Mouse (Mus musculus) lung, embryonic 15.5 days (tissue): ENCODE measurements around the gene Iqcb1. TPM values are rescaled to one million over a fixed set of nuclear protein-coding genes. Genes with fewer than 3 reads are reported as not detected.
A peak's percentile ranks its signal among the peaks of the same experiment; 100 is the strongest.
"Not testable (repeated sequence)": the region's sequence is repeated elsewhere in the genome, so short reads cannot be mapped to it uniquely, and the experiment has no call there.

ENCODE experiments used
- ATAC-seq: fragments of 200-750 bp; cut with Nextera tagmentation; 2 replicates; pipeline ENCODE4 v1.8.0; 2017; ENCODE audit warnings: moderate number of reproducible peaks, borderline replicate concordance; ENCODE audit not compliant: low FRiP score, low TSS enrichment; ENCODE audit errors: extremely low read depth
- H3K27ac ChIP-seq: fragments of 300-500 bp; sonication (generic); 2 replicates; pipeline ENCODE4 v1.5.1; 2015; ENCODE audit warnings: moderate library complexity, mild to moderate bottlenecking, inconsistent platforms
- H3K27me3 ChIP-seq: fragments of 300-500 bp; sonication (generic); 2 replicates; pipeline ENCODE4 v1.6.1; 2015; ENCODE audit warnings: inconsistent platforms
- H3K36me3 ChIP-seq: fragments of 300-500 bp; sonication (generic); 2 replicates; pipeline ENCODE4 v1.6.1; 2015; ENCODE audit warnings: inconsistent platforms
- H3K4me1 ChIP-seq: fragments of 300-500 bp; sonication (generic); 2 replicates; pipeline ENCODE4 v1.6.1; 2015; ENCODE audit warnings: inconsistent platforms
- H3K4me2 ChIP-seq: fragments of 300-500 bp; sonication (generic); 2 replicates; pipeline ENCODE4 v1.6.1; 2015; ENCODE audit warnings: inconsistent platforms, mild to moderate bottlenecking, moderate library complexity
- H3K4me3 ChIP-seq: fragments of 300-500 bp; sonication (generic); 2 replicates; pipeline ENCODE4 v1.5.1; 2015; ENCODE audit warnings: mild to moderate bottlenecking, inconsistent platforms
- H3K9ac ChIP-seq: fragments of 300-500 bp; sonication (generic); 2 replicates; pipeline ENCODE4 v1.6.1; 2015; ENCODE audit warnings: inconsistent platforms
- H3K9me3 ChIP-seq: fragments of 300-500 bp; sonication (generic); 2 replicates; pipeline ENCODE4 v1.6.1; 2016; ENCODE audit warnings: inconsistent platforms
- WGBS: fragments of 180-500 bp; shearing (Covaris S2); methylation state at CpG from one replicate; pipeline ENCODE4 v1.1.7; 2015; 5-methylcytosine and 5-hydroxymethylcytosine counted together
- polyA plus RNA-seq: library from polyadenylated mRNA; unstranded; fragments of >200 nt; fragmentation: Nextera tagmentation; extraction: Ambion mirVana; gene quantifications from 2 replicates; pipeline ENCODE4 v1.2.1, GENCODE M21; 2015

Gene Iqcb1
- polyA plus RNA-seq, 1 experiment from 2014 or later = 30.2 TPM

- no peaks in the 10 kb centered on the region for H3K27me3 ChIP-seq
- H3K9ac ChIP-seq = no peak overlapping the region
- no peak overlapping the region for H3K4me2 ChIP-seq
- 66% methylated on average over 6 of the region's 6 CpGs for WGBS
- H3K27ac ChIP-seq = no peak overlapping the region
- H3K4me1 ChIP-seq = 0 out of 2 replicates have a peak, but pooled peaks cover 4% of the 10 kb centered on the region
- no peaks in the 10 kb centered on the region for H3K36me3 ChIP-seq
- no peak overlapping the region for H3K4me3 ChIP-seq
- ATAC-seq = no peak
- no peaks in the 10 kb centered on the region for H3K9me3 ChIP-seq
Measured at GRCm38 (mm10) chr16:36820016-36820415, 8.2 kb upstream of the Iqcb1 start.

GRCm38 (mm10) chr16:36820747-36821146, 7.4 kb upstream of the Iqcb1 start:
- Histone ChIP-seq H3K4me2 (no peak overlapping the region), H3K4me1 (0 out of 2 replicates have a peak, but pooled peaks cover 4% of the 10 kb centered on the region), H3K4me3 (no peak overlapping the region), H3K27ac (no peak overlapping the region), H3K36me3 (no peaks in the 10 kb centered on the region), H3K9ac (no peak overlapping the region), H3K27me3 (no peaks in the 10 kb centered on the region), H3K9me3 (no peaks in the 10 kb centered on the region)
- ATAC-seq = no peak
- WGBS = 63% methylated on average over 3 of the region's 3 CpGs

GRCm38 (mm10) chr16:36821474-36821873, 6.7 kb upstream of the Iqcb1 start:
- Histone ChIP-seq H3K27me3 (no peaks in the 10 kb centered on the region), H3K9ac (no peak overlapping the region), H3K27ac (no peak overlapping the region), H3K4me1 (0 out of 2 replicates have a peak, but pooled peaks cover 4% of the 10 kb centered on the region), H3K4me3 (no peak overlapping the region), H3K36me3 (no peaks in the 10 kb centered on the region), H3K9me3 (no peaks in the 10 kb centered on the region), H3K4me2 (no peak overlapping the region)
- 2% methylated on average over 3 of the region's 3 CpGs for WGBS
- ATAC-seq = peak; percentile 42; the same call in 1 of the 2 replicates

- H3K4me1 ChIP-seq = peaks cover 12% of the 10 kb centered on the region
- ATAC-seq = no peak
- H3K9ac ChIP-seq = peak overlapping the region; percentile 87
- WGBS = 6% methylated on average over 11 of the region's 11 CpGs
- H3K27ac ChIP-seq = no peak overlapping the region
- peak overlapping the region; percentile 98 for H3K4me3 ChIP-seq
- H3K9me3 ChIP-seq = no peaks in the 10 kb centered on the region
- H3K36me3 ChIP-seq = no peaks in the 10 kb centered on the region
- peak overlapping the region; percentile 92 for H3K4me2 ChIP-seq
- H3K27me3 ChIP-seq = no peaks in the 10 kb centered on the region
Measured at GRCm38 (mm10) chr16:36827611-36828053, 553 bp upstream of the Iqcb1 start.

GRCm38 (mm10) chr16:36828820-36829219, 635 bp downstream of the Iqcb1 start:
- no peak overlapping the region for H3K27ac ChIP-seq
- H3K4me1 ChIP-seq = peaks cover 12% of the 10 kb centered on the region
- ATAC-seq = peak; percentile 41; the same call in 1 of the 2 replicates
- H3K36me3 ChIP-seq = no peaks in the 10 kb centered on the region
- H3K4me3 ChIP-seq = peak overlapping the region; percentile 98
- no peaks in the 10 kb centered on the region for H3K9me3 ChIP-seq
- H3K27me3 ChIP-seq = no peaks in the 10 kb centered on the region
- peak overlapping the region; percentile 92 for H3K4me2 ChIP-seq
- WGBS = 4% methylated on average over 11 of the region's 11 CpGs
- peak overlapping the region; percentile 87 for H3K9ac ChIP-seq

GRCm38 (mm10) chr16:36846894-36847293, 18.7 kb downstream of the Iqcb1 start:
- not testable (repeated sequence) for ATAC-seq, H3K9me3 ChIP-seq, H3K27ac ChIP-seq, H3K9ac ChIP-seq, H3K4me1 ChIP-seq, H3K4me2 ChIP-seq, H3K4me3 ChIP-seq, H3K27me3 ChIP-seq
- 94% methylated on average over 1 of the region's 1 CpGs for WGBS
- peaks cover 11% of the 10 kb centered on the region for H3K36me3 ChIP-seq

GRCm38 (mm10) chr16:36851202-36851601, 23.0 kb downstream of the Iqcb1 start:
- Histone ChIP-seq H3K27ac (no peak overlapping the region), H3K4me1 (no peaks in the 10 kb centered on the region), H3K36me3 (peaks cover 16% of the 10 kb centered on the region), H3K27me3 (no peaks in the 10 kb centered on the region), H3K9me3 (no peaks in the 10 kb centered on the region), H3K4me3 (no peak overlapping the region), H3K4me2 (no peak overlapping the region), H3K9ac (no peak overlapping the region)
- WGBS = 95% methylated on average over 3 of the region's 3 CpGs
- no peak for ATAC-seq

GRCm38 (mm10) chr16:36863585-36863984, 35.4 kb downstream of the Iqcb1 start:
- no peak overlapping the region for H3K27ac ChIP-seq
- no peak overlapping the region for H3K9ac ChIP-seq
- no peak overlapping the region for H3K4me3 ChIP-seq
- WGBS = 88% methylated on average over 3 of the region's 3 CpGs
- ATAC-seq = no peak
- H3K4me2 ChIP-seq = no peak overlapping the region
- H3K27me3 ChIP-seq = no peaks in the 10 kb centered on the region
- no peaks in the 10 kb centered on the region for H3K9me3 ChIP-seq
- no peaks in the 10 kb centered on the region for H3K4me1 ChIP-seq
- peaks cover 37% of the 10 kb centered on the region for H3K36me3 ChIP-seq

- Histone ChIP-seq H3K4me2 (no peak overlapping the region), H3K36me3 (peaks cover 37% of the 10 kb centered on the region), H3K27ac (no peak overlapping the region), H3K27me3 (no peaks in the 10 kb centered on the region), H3K4me1 (peaks cover 7% of the 10 kb centered on the region), H3K4me3 (no peak overlapping the region), H3K9me3 (no peaks in the 10 kb centered on the region), H3K9ac (no peak overlapping the region)
- WGBS = 90% methylated on average over 2 of the region's 2 CpGs
- no peak for ATAC-seq
Measured at GRCm38 (mm10) chr16:36869442-36869841, 41.3 kb downstream of the Iqcb1 start.

GRCm38 (mm10) chr16:36874583-36875275, 46.5 kb downstream of the Iqcb1 start, which contains the start of the genes Eaf2 and Golgb1:
TSS of gene Eaf2 (minus strand) at chr16:36875003.
TSS of gene Golgb1 (plus strand) at chr16:36875140.
- under 1% methylated on average over 43 of the region's 43 CpGs for WGBS
- peak within 1 kb of the TSS; percentile 79 for H3K4me3 ChIP-seq
- H3K9me3 ChIP-seq = no peaks in the 10 kb centered on the region
- H3K27me3 ChIP-seq = no peaks in the 10 kb centered on the region
- H3K36me3 ChIP-seq = peaks cover 12% of the 10 kb centered on the region
- peaks cover 17% of the 10 kb centered on the region for H3K4me1 ChIP-seq
- ATAC-seq = peak; percentile 100
- peak within 1 kb of the TSS; percentile 60 for H3K4me2 ChIP-seq
- peak within 1 kb of the TSS; percentile 75 for H3K9ac ChIP-seq
- H3K27ac ChIP-seq = peak within 1 kb of the TSS; percentile 76

GRCm38 (mm10) chr16:36875276-36875851, 47.2 kb downstream of the Iqcb1 start:
- WGBS = under 1% methylated on average over 47 of the region's 48 CpGs
- H3K9me3 ChIP-seq = no peaks in the 10 kb centered on the region
- H3K4me1 ChIP-seq = peaks cover 17% of the 10 kb centered on the region
- peak overlapping the region; percentile 75 for H3K9ac ChIP-seq
- peak overlapping the region; percentile 76 for H3K27ac ChIP-seq
- H3K4me3 ChIP-seq = peak overlapping the region; percentile 79
- H3K36me3 ChIP-seq = peaks cover 12% of the 10 kb centered on the region
- H3K4me2 ChIP-seq = peak overlapping the region; percentile 59
- ATAC-seq = peak; percentile 71
- no peaks in the 10 kb centered on the region for H3K27me3 ChIP-seq

- Histone ChIP-seq H3K9me3 (no peaks in the 10 kb centered on the region), H3K36me3 (peaks cover 1% of the 10 kb centered on the region), H3K4me3 (no peak overlapping the region), H3K4me1 (peaks cover 17% of the 10 kb centered on the region), H3K27me3 (no peaks in the 10 kb centered on the region), H3K27ac (no peak overlapping the region), H3K9ac (no peak overlapping the region), H3K4me2 (no peak overlapping the region)
- ATAC-seq = no peak
- 69% methylated on average over 5 of the region's 5 CpGs for WGBS
Measured at GRCm38 (mm10) chr16:36877316-36877715, 49.1 kb downstream of the Iqcb1 start.
